Mouse (Mus musculus) liver, adult 2 months (tissue): ENCODE results near the gene Abcb9. TPM values are rescaled to one million over a fixed set of nuclear protein-coding genes. Genes with fewer than 3 reads are reported as not detected.

ENCODE experiments used
- DNase-seq: peaks from one replicate; pipeline ENCODE4 v3.0.0-alpha.2; 2011; ENCODE audit warnings: low read depth, low spot score; ENCODE audit errors: extremely low read depth
- H3K27ac ChIP-seq: fragments of 200-500 bp; replicated peaks from 2 replicates; pipeline ENCODE4 v1.5.1; 2012; ENCODE audit warnings: low read depth, mild to moderate bottlenecking, control low read depth, inconsistent platforms, low read length; ENCODE audit not compliant: insufficient read depth
- H3K27me3 ChIP-seq: fragments of 200-500 bp; 2 replicates; pipeline ENCODE4 v1.6.1; 2012; ENCODE audit warnings: mild to moderate bottlenecking, moderate library complexity, low read length, inconsistent platforms; ENCODE audit not compliant: control insufficient read depth, insufficient read depth
- H3K36me3 ChIP-seq: fragments of 200-500 bp; 2 replicates; pipeline ENCODE4 v1.6.1; 2012; ENCODE audit warnings: low read length, inconsistent platforms; ENCODE audit not compliant: control insufficient read depth, insufficient read depth
- H3K4me1 ChIP-seq: fragments of 200-500 bp; 2 replicates; pipeline ENCODE4 v1.6.1; 2011; ENCODE audit warnings: low read length; ENCODE audit not compliant: control insufficient read depth, insufficient read depth
- H3K4me3 ChIP-seq: fragments of 200-500 bp; 2 replicates; pipeline ENCODE4 v1.5.1; 2011; ENCODE audit warnings: low read depth, mild to moderate bottlenecking, control low read depth, low read length, moderate library complexity; ENCODE audit not compliant: insufficient read depth
- H3K79me2 ChIP-seq: fragments of 200-500 bp; 2 replicates; pipeline ENCODE4 v1.6.1; 2012; ENCODE audit warnings: inconsistent platforms, mild to moderate bottlenecking, low read length, moderate library complexity; ENCODE audit not compliant: control insufficient read depth, insufficient read depth
- H3K9ac ChIP-seq: fragments of 200-500 bp; 2 replicates; pipeline ENCODE4 v1.6.1; 2012; ENCODE audit warnings: low read depth, mild to moderate bottlenecking, control low read depth, inconsistent platforms, low read length
- CTCF ChIP-seq: fragments of 200-500 bp; IDR thresholded peaks from 2 replicates; pipeline ENCODE4 v1.5.1; 2011; ENCODE audit warnings: low read depth, low read length, control low read depth
- POLR2A ChIP-seq: fragments of 200-500 bp; IDR thresholded peaks from 2 replicates; pipeline ENCODE4 v1.6.1; 2011; ENCODE audit warnings: low read length, control low read depth; ENCODE audit not compliant: insufficient read depth; ENCODE audit errors: extremely low read depth
- WGBS: fragments of 180-500 bp; shearing (Covaris S2); methylation state at CpG from one replicate; pipeline ENCODE4 v1.1.7; 2018; 5-methylcytosine and 5-hydroxymethylcytosine counted together
- polyA plus RNA-seq: library from polyadenylated mRNA; depleted of rRNA; stranded (reverse); fragments of >200 nt; gene quantifications from 2 replicates; pipeline ENCODE4 v1.2.3, GENCODE M21; 2012; rRNA removed
- total RNA-seq: library from RNA; depleted of rRNA; stranded (reverse); fragments of >200 nt; gene quantifications from 2 replicates; pipeline ENCODE4 v1.2.3, GENCODE M21; 2014; rRNA removed

The Abcb9 gene
- total and polyA plus RNA-seq, 2 experiments = 0.74 to 2.4 TPM

GRCm38 (mm10) chr5:124013747-124014146, 81.9 kb downstream of the Abcb9 start:
- Histone ChIP-seq H3K27me3 (no peaks in the 10 kb centered on the region), H3K27ac (no peak overlapping the region), H3K9ac (no peak overlapping the region), H3K4me3 (no peak overlapping the region), H3K79me2 (peaks cover 62% of the 10 kb centered on the region), H3K4me1 (peaks cover 45% of the 10 kb centered on the region), H3K36me3 (no peaks in the 10 kb centered on the region; the same call in 1 of the 2 replicates)
- DNase-seq = no peak
- TF ChIP-seq CTCF (no peak), POLR2A (no peak)
- WGBS = 88% methylated on average over 16 of the region's 16 CpGs

DNA sequence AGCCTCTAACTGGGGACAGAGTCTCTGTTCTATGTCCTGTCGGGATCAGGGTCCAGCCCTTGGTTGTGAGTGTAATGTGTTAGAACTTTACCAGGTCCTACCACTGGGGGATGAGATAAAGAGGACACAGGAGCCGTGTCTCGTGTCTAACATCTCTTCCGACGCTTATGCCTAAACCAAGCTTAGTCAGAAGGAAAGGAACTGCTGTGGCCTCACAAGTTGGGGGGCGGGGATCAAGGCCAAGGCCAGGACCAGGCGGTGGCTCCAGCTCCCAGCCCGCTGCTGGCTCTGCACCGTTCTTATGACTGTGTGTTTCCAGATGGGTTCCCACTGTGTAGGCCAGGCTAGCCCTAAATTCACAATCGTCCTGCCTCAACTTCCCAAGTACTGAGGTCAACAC, 82.7 kb downstream of the Abcb9 start:
- Histone ChIP-seq H3K79me2 (peaks cover 55% of the 10 kb centered on the region), H3K36me3 (peaks cover 2% of the 10 kb centered on the region; the same call in 1 of the 2 replicates), H3K9ac (no peak overlapping the region), H3K4me3 (no peak overlapping the region), H3K27ac (no peak overlapping the region), H3K27me3 (no peaks in the 10 kb centered on the region), H3K4me1 (peaks cover 39% of the 10 kb centered on the region)
- TF ChIP-seq CTCF (0 out of 2 replicates have a peak, but pooled peaks have one; percentile 4), POLR2A (no peak)
- WGBS = 35% methylated on average over 10 of the region's 10 CpGs
- peak; percentile 50 for DNase-seq

GRCm38 (mm10) chr5:124011927-124012326, 83.7 kb downstream of the Abcb9 start:
- Histone ChIP-seq H3K27ac (peak overlapping the region; percentile 27), H3K79me2 (peaks cover 46% of the 10 kb centered on the region), H3K9ac (0 out of 2 replicates have a peak overlapping the region, but pooled peaks have one; percentile 2), H3K27me3 (no peaks in the 10 kb centered on the region), H3K36me3 (peaks cover 2% of the 10 kb centered on the region; the same call in 1 of the 2 replicates), H3K4me1 (peaks cover 43% of the 10 kb centered on the region), H3K4me3 (no peak overlapping the region)
- WGBS = 46% methylated on average over 8 of the region's 8 CpGs
- no peak for DNase-seq
- TF ChIP-seq POLR2A (no peak), CTCF (no peak)

Other genes with a start within 250 kb of the Abcb9 start
- gene Hcar2, start 230.3 kb downstream of the Abcb9 start, total RNA-seq = 0.18 and 1.1 TPM in 2 replicates
- 0.25 and 0.32 TPM in 2 replicates for gene Hcar2, start 230.3 kb downstream of the Abcb9 start, polyA plus RNA-seq
- gene Hcar1, start 215.8 kb downstream of the Abcb9 start, total RNA-seq = under 0.01 and 0.09 TPM in 2 replicates
- 0.04 TPM in 1 of 2 replicates, not detected in the other for gene Hcar1, start 215.8 kb downstream of the Abcb9 start, polyA plus RNA-seq
- 12.5 and 15.5 TPM in 2 replicates for gene Denr, start 188.6 kb downstream of the Abcb9 start, total RNA-seq
- 27.5 and 37.9 TPM in 2 replicates for gene Denr, start 188.6 kb downstream of the Abcb9 start, polyA plus RNA-seq
- 1.2 TPM in 1 of 2 replicates, not detected in the other for gene Gm43518, start 168.4 kb downstream of the Abcb9 start, total RNA-seq
- 0.31 TPM in 1 of 2 replicates, not detected in the other for gene Gm43518, start 168.4 kb downstream of the Abcb9 start, polyA plus RNA-seq
- 2.1 and 2.2 TPM in 2 replicates for gene Ccdc62, start 165.1 kb downstream of the Abcb9 start, total RNA-seq
- gene Ccdc62, start 165.1 kb downstream of the Abcb9 start, polyA plus RNA-seq = 1.8 and 3.2 TPM in 2 replicates
- gene Hip1r, start 122.2 kb downstream of the Abcb9 start, total RNA-seq = 9.1 and 9.7 TPM in 2 replicates
- 9.2 and 11.5 TPM in 2 replicates for gene Hip1r, start 122.2 kb downstream of the Abcb9 start, polyA plus RNA-seq
- 4.4 and 6.2 TPM in 2 replicates for gene Vps37b, start 63.5 kb downstream of the Abcb9 start, total RNA-seq
- gene Vps37b, start 63.5 kb downstream of the Abcb9 start, polyA plus RNA-seq = 27.3 and 31.4 TPM in 2 replicates
- gene Ogfod2, start 16.5 kb upstream of the Abcb9 start, total RNA-seq = 38.5 and 46.6 TPM in 2 replicates
- gene Ogfod2, start 16.5 kb upstream of the Abcb9 start, polyA plus RNA-seq = 65.3 and 74.6 TPM in 2 replicates
- gene Arl6ip4, start 20.3 kb upstream of the Abcb9 start, total RNA-seq = 18.0 and 19.3 TPM in 2 replicates
- gene Arl6ip4, start 20.3 kb upstream of the Abcb9 start, polyA plus RNA-seq = 23.6 and 26.2 TPM in 2 replicates
- gene Pitpnm2, start 154.0 kb upstream of the Abcb9 start, total RNA-seq = 10.6 and 13.9 TPM in 2 replicates
- 25.5 and 30.3 TPM in 2 replicates for gene Pitpnm2, start 154.0 kb upstream of the Abcb9 start, polyA plus RNA-seq
- gene Mphosph9, start 232.2 kb upstream of the Abcb9 start, total RNA-seq = 2.3 and 3.4 TPM in 2 replicates
- gene Mphosph9, start 232.2 kb upstream of the Abcb9 start, polyA plus RNA-seq = 0.54 and 1.1 TPM in 2 replicates
- gene 2810006K23Rik, start 232.3 kb upstream of the Abcb9 start, total RNA-seq = 6.3 and 7.3 TPM in 2 replicates
- 5.1 and 5.3 TPM in 2 replicates for gene 2810006K23Rik, start 232.3 kb upstream of the Abcb9 start, polyA plus RNA-seq